Mouse (Mus musculus) hindbrain, embryonic 12.5 days (tissue): ENCODE measurements at regions not wholly inside any gene's neighbourhood (a gene's known extent, or its start where the extent isn't known, plus 50 kb on each side); places are given as distances from the start of the nearest gene placed in this dataset.

Experiments used
- ATAC-seq: fragments of 200-750 bp; cut with Nextera tagmentation; 2 replicates; pipeline ENCODE4 v1.8.0; 2017; ENCODE audit warnings: moderate TSS enrichment; ENCODE audit not compliant: low FRiP score
- H3K27ac ChIP-seq: fragments of 300-500 bp; sonication (generic); 2 replicates; pipeline ENCODE4 v1.5.1; 2016; ENCODE audit warnings: mild to moderate bottlenecking
- H3K27me3 ChIP-seq: fragments of 300-500 bp; sonication (generic); 2 replicates; pipeline ENCODE4 v1.6.1; 2016; ENCODE audit warnings: mild to moderate bottlenecking
- H3K36me3 ChIP-seq: fragments of 300-500 bp; sonication (generic); 2 replicates; pipeline ENCODE4 v1.6.1; 2016; ENCODE audit warnings: mild to moderate bottlenecking
- H3K4me1 ChIP-seq: fragments of 300-500 bp; sonication (generic); 2 replicates; pipeline ENCODE4 v1.6.1; 2016
- H3K4me2 ChIP-seq: fragments of 300-500 bp; sonication (generic); replicated peaks from 2 replicates; pipeline ENCODE4 v1.6.1; 2016; ENCODE audit warnings: mild to moderate bottlenecking
- H3K4me3 ChIP-seq: fragments of 300-500 bp; sonication (generic); 2 replicates; pipeline ENCODE4 v1.5.1; 2016; ENCODE audit warnings: mild to moderate bottlenecking
- H3K9ac ChIP-seq: fragments of 300-500 bp; sonication (generic); 2 replicates; pipeline ENCODE4 v1.6.1; 2016; ENCODE audit warnings: mild to moderate bottlenecking, moderate library complexity
- H3K9me3 ChIP-seq: fragments of 300-500 bp; sonication (generic); replicated peaks from 2 replicates; pipeline ENCODE4 v1.6.1; 2016; ENCODE audit warnings: mild to moderate bottlenecking
- WGBS: fragments of 180-500 bp; shearing (Covaris S2); methylation state at CpG from one replicate; pipeline ENCODE4 v1.1.7; 2016; 5-methylcytosine and 5-hydroxymethylcytosine counted together

DNA sequence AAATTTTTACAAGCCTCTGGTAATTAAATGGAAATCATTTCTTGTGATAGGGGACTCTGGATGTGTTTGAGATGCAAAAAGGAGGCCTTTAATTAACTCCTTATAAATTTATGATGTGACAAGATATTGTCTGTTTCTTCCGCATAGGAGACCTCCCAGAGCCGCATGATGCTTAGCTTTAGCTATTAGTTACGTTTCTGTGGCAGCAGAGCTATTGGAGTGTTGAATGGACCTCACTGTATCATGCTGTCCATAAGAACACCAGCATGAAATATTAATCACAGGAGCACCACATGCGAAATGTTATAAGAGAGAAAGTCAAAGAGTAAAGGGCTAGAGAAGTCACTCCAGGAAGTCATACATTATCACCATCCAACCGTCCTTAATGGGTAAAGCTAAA, 495.3 kb upstream of the Robo1 start:
- no peaks in the 10 kb centered on the region for H3K36me3 ChIP-seq
- 56% methylated on average over 5 of the region's 5 CpGs for WGBS
- H3K4me3 ChIP-seq = no peak overlapping the region
- H3K9me3 ChIP-seq = no peaks in the 10 kb centered on the region
- ATAC-seq = no peak; the same call in 1 of the 2 replicates
- no peak overlapping the region for H3K27ac ChIP-seq
- no peaks in the 10 kb centered on the region for H3K27me3 ChIP-seq
- no peaks in the 10 kb centered on the region for H3K4me1 ChIP-seq
- H3K9ac ChIP-seq = no peak overlapping the region
- no peak overlapping the region for H3K4me2 ChIP-seq

DNA sequence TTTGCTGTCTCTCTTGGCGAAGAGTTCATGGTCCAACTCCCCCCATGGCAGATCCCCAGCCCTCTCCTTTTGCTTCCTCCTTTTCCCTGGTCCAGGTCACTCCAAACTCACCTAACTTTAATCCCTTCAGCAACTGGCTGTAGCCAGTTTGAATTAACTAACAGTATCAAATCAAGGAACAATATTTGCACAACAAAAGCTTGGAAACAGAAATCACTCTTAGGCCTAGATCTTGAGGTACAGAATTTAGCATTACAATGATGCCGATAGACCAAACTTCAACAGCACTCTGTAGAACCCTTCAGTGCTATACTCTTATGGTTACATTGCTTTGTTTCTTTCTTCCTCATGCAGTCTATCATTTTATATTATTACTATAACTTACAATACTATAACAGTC, 472.8 kb upstream of the Robo1 start:
- no peak for ATAC-seq

DNA sequence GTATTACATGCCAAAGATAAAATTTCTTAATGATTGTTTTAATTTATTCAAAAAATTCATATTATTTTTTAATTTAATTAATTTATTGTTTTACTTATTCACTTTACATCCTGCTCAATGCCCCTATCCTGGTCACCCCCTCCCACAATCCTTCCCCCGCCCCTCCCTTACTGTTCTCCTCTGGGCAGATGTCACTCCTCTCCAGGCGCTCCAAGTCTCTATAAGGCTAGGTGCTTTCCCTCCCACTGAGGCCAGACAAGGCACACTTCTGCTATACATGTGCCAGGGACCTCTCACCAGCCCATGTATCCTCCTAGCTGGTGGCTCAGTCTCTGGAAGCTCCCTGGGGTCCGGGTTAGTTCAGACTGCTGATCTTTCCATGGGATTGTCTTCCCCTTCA, 458.0 kb upstream of the Robo1 start:
- Histone ChIP-seq H3K36me3 (no peaks in the 10 kb centered on the region), H3K9ac (no peak overlapping the region), H3K9me3 (no peaks in the 10 kb centered on the region), H3K27me3 (no peaks in the 10 kb centered on the region), H3K4me2 (no peak overlapping the region), H3K4me1 (no peaks in the 10 kb centered on the region), H3K4me3 (no peak overlapping the region), H3K27ac (no peak overlapping the region)
- 88% methylated on average over 3 of the region's 3 CpGs for WGBS
- ATAC-seq = no peak

More for the DNA sequence above, 472.8 kb upstream of the Robo1 start:
- Histone ChIP-seq H3K9me3 (no peaks in the 10 kb centered on the region), H3K27me3 (no peaks in the 10 kb centered on the region), H3K9ac (no peak overlapping the region), H3K36me3 (no peaks in the 10 kb centered on the region), H3K27ac (no peak overlapping the region), H3K4me2 (no peak overlapping the region), H3K4me1 (no peaks in the 10 kb centered on the region), H3K4me3 (no peak overlapping the region)
- 89% methylated on average over 2 of the region's 2 CpGs for WGBS

DNA sequence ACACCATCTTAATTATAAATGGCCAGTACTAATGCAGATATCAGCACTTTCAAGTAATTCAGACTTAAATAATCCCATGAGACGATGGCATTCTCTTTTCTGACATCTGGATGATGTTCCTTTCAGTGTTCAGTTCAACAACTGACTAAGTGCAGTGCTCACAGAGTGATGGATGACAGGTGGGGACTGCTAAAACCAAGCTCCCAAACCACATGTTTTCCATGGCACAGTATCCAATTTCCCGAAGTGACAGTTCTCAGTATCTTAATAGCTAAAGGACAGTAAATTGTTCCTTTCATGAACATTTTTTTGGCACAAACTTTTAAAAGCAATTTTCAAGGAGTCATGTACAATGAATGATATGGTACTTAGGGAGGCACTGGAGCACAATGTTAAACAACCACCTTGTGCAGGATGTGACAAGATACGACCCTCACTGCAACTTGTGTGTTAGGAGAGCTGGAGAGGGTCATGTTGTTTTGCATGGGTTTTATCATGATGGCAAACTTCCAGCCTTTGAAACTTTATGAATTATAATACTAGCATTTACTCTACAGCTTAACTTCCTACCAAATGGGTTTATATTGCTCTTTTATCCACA, 456.4 kb upstream of the Robo1 start:
- no peak overlapping the region for H3K4me2 ChIP-seq
- H3K9ac ChIP-seq = no peak overlapping the region

DNA sequence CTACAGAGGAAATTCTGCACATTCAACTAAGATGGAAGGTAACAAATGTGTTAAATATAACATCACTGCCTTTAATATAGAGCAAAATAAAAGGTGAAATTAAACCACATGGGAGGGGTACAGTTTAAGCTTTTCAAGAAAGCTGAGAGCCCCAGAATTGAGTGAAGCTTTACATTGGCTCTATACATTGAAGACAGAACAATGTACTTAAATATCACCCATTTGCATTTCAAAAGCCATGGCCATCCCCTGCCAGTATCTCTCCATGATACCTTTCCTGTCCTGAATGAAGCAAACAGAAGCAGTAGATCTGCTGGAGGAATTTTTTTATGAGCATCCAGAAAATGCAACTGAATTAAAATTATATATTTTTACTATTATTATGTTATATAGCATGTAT, 450.2 kb upstream of the Robo1 start:
- no peak for ATAC-seq
- Histone ChIP-seq H3K9ac (no peak overlapping the region), H3K36me3 (no peaks in the 10 kb centered on the region), H3K9me3 (no peaks in the 10 kb centered on the region), H3K4me2 (no peak overlapping the region), H3K27ac (no peak overlapping the region), H3K27me3 (no peaks in the 10 kb centered on the region), H3K4me3 (no peak overlapping the region), H3K4me1 (no peaks in the 10 kb centered on the region)

More for the DNA sequence above, 456.4 kb upstream of the Robo1 start:
- Histone ChIP-seq H3K4me3 (no peak overlapping the region), H3K36me3 (no peaks in the 10 kb centered on the region), H3K27me3 (no peaks in the 10 kb centered on the region), H3K9me3 (no peaks in the 10 kb centered on the region), H3K4me1 (no peaks in the 10 kb centered on the region), H3K27ac (no peak overlapping the region)
- WGBS = 74% methylated on average over 3 of the region's 3 CpGs
- ATAC-seq = no peak

DNA sequence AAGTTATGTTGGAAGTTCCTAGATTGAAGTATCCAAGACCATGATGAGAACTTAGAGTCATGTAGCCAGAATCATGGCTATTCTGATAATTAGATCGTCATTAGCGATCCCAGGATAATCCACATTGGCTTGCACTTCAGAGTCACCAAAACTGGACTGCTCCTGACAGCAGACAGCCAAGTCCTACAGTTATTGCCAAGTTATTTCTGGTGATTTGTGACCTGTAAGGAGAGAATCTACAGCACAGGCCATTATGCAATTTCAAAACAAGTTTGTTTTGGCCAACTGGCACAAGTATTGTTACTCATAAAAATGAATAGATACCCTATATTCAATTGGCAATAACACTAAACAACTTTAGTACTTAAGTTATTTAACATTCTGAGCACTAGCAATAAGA, 447.9 kb upstream of the Robo1 start:
- 94% methylated on average over 2 of the region's 2 CpGs for WGBS
- Histone ChIP-seq H3K27ac (no peak overlapping the region), H3K9me3 (no peaks in the 10 kb centered on the region), H3K4me1 (no peaks in the 10 kb centered on the region), H3K9ac (no peak overlapping the region), H3K4me2 (no peak overlapping the region), H3K36me3 (no peaks in the 10 kb centered on the region), H3K4me3 (no peak overlapping the region), H3K27me3 (no peaks in the 10 kb centered on the region)
- ATAC-seq = no peak

DNA sequence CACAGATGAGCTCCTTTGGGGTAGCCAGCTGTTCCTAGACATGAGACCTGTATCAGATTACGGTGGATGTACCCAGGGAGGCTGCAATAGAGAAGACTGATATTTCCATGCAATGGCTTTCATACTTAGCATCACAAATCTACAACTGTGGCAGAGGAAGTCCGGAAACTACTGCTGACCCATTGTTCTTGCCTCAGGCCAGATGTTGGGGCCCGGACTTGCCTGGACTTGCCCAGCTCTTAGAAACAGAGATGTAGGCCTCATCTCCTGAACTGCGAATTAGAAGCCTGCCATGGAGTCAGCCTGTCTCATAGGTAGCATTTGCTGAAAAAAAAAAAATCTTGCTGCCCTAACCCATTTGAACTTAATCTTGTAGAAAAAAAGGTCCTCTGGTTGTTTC, 422.4 kb upstream of the Robo1 start:
- H3K4me1 ChIP-seq = no peaks in the 10 kb centered on the region
- ATAC-seq = no peak

DNA sequence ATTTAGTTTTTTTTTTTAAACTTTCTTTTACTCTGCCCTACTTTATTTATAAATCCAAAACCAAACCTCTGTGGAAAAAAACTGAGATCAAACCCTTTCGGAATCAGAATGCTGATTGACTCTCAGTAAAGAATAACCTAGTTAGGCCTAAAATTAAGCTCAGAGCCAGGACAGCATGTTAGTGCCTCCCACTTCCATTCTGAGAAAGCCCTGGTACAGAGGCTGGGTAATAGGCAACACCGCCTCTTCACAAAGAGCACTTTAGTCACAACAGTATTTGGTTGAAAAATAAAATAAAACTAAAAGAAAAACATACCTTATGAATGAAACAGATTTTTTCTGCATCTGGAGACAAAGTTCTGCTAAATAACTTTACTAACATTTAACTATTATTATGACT, 418.4 kb upstream of the Robo1 start:
- H3K9ac ChIP-seq = no peak overlapping the region
- H3K4me2 ChIP-seq = no peak overlapping the region
- no peak for ATAC-seq
- no peak overlapping the region for H3K4me3 ChIP-seq
- no peaks in the 10 kb centered on the region for H3K9me3 ChIP-seq
- no peak overlapping the region for H3K27ac ChIP-seq
- no peaks in the 10 kb centered on the region for H3K27me3 ChIP-seq
- WGBS = 73% methylated on average over 2 of the region's 2 CpGs
- no peaks in the 10 kb centered on the region for H3K36me3 ChIP-seq
- H3K4me1 ChIP-seq = 0 out of 2 replicates have a peak, but pooled peaks cover 3% of the 10 kb centered on the region

More for the DNA sequence above, 422.4 kb upstream of the Robo1 start:
- Histone ChIP-seq H3K27ac (no peak overlapping the region), H3K4me3 (no peak overlapping the region), H3K36me3 (no peaks in the 10 kb centered on the region), H3K9me3 (no peaks in the 10 kb centered on the region), H3K4me2 (no peak overlapping the region), H3K27me3 (no peaks in the 10 kb centered on the region), H3K9ac (no peak overlapping the region)
- 78% methylated on average over 4 of the region's 4 CpGs for WGBS

DNA sequence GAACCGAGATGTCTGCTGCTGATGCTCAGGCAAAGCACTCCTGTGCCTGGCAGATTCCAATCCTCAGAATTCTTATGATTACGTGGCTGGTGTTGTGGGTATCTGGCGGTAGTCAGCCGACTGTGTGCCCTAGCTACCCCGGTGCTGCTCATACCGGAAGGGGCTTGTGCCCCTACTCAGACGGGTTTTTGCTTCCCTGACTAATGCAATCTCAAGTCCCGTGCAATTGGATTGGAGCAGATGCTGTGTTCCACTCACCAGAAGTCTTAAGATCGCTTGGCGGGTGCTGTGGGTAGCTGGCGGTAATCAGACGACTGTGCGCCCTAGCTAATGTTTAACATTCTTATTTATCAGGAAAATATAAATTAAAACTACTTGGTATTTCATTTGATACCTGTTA, 385.0 kb upstream of the Robo1 start:
- Histone ChIP-seq H3K9ac (no peak overlapping the region), H3K27me3 (no peaks in the 10 kb centered on the region), H3K27ac (no peak overlapping the region), H3K9me3 (no peaks in the 10 kb centered on the region), H3K4me1 (no peaks in the 10 kb centered on the region), H3K4me2 (no peak overlapping the region), H3K36me3 (no peaks in the 10 kb centered on the region), H3K4me3 (no peak overlapping the region)
- WGBS = 91% methylated on average over 13 of the region's 13 CpGs
- ATAC-seq = no peak

DNA sequence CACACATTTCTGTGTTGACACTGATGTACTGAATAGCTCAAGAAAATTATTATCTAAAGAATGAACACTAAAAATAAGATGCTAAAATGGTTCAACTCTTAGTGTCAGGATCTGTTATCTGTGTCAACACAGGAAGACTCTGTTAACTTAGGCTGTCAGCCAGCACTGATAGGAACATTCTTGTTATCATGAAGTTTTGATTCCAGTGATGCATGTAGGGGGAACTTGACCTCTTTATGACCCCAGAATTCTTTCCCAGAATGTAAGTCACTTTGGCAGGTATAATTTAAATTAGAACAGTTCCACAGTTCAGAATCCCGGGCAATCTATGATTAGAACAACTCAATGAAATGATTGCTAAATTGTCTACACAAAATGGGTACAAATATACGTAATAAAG, 363.9 kb upstream of the Robo1 start:
- Histone ChIP-seq H3K4me2 (no peak overlapping the region), H3K27ac (no peak overlapping the region), H3K4me3 (no peak overlapping the region), H3K36me3 (no peaks in the 10 kb centered on the region), H3K9ac (no peak overlapping the region), H3K4me1 (no peaks in the 10 kb centered on the region), H3K27me3 (no peaks in the 10 kb centered on the region), H3K9me3 (no peaks in the 10 kb centered on the region)
- 79% methylated on average over 2 of the region's 2 CpGs for WGBS
- ATAC-seq = no peak

DNA sequence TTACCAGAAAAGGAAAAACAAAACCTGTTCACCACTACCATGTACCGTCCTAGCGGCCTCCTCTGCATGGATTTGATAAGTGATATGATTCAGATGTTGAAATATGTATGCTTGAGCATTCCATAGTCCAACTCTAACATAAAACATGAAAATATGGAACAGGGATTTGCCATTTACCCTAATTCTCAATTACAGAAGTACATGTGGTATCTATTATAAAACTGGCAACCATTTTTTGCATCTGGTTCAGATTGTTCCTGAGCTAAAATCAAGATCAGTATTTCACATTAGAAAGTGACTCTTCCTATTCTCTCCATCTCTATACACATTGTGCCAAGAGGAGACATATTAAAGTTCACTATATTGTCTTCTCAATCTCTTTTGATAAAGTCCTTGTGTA, 363.3 kb upstream of the Robo1 start:
- Histone ChIP-seq H3K4me1 (no peaks in the 10 kb centered on the region), H3K9ac (no peak overlapping the region), H3K36me3 (no peaks in the 10 kb centered on the region), H3K4me2 (no peak overlapping the region), H3K9me3 (no peaks in the 10 kb centered on the region), H3K27ac (no peak overlapping the region), H3K4me3 (no peak overlapping the region), H3K27me3 (no peaks in the 10 kb centered on the region)
- ATAC-seq = no peak
- WGBS = 86% methylated on average over 2 of the region's 2 CpGs

DNA sequence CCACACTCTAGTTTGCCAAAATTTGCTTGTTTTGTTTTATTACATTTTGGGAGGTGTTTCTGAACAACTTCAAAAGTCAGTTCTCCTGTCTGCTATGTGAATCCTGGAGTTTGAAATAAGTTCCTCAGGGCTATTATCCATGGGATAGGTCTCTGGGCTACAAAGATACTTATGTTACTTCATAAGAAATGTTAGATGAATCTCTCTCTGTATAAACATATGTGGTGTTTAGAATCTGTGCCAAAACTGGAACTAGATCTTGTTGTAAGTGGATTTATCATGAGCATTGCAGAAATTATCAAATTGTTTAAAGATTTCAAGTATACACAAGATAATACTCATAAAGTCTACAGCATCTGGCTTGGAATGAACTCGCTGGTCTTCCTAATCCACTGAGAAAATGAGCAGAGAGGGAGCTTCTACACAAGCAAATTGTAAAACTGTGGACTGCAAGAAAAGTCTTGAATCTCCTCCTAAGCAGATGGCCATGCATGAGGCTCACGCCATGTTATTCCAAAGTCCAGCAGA, 355.2 kb upstream of the Robo1 start:
- Histone ChIP-seq H3K27me3 (no peaks in the 10 kb centered on the region), H3K36me3 (no peaks in the 10 kb centered on the region), H3K9me3 (no peaks in the 10 kb centered on the region), H3K4me1 (no peaks in the 10 kb centered on the region), H3K27ac (no peak overlapping the region), H3K4me2 (no peak overlapping the region), H3K9ac (no peak overlapping the region), H3K4me3 (no peak overlapping the region)
- no peak for ATAC-seq
- 81% methylated on average over 2 of the region's 2 CpGs for WGBS

DNA sequence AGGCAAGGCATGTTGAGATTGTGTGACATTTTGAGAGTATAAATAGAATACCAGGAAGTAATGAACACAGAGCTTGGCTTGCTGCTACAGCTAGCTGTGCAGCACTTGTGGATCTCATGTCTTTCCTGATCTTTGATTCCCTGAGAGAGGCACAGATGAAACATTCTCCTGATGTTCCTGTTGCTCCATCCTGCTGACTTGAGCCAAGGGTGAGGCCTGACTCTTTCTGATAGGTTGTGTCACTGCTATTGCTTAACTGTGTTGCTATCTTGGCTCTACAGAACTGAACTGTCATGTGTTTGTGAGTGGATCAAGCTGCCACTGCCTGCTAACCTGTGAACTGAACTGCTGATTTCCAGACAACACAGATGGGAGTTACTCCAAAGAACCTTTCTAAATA, 344.5 kb upstream of the Robo1 start:
- ATAC-seq = no peak
- H3K36me3 ChIP-seq = no peaks in the 10 kb centered on the region
- no peaks in the 10 kb centered on the region for H3K27me3 ChIP-seq
- H3K9me3 ChIP-seq = no peaks in the 10 kb centered on the region
- H3K27ac ChIP-seq = no peak overlapping the region
- H3K4me2 ChIP-seq = no peak overlapping the region
- H3K9ac ChIP-seq = no peak overlapping the region
- H3K4me3 ChIP-seq = no peak overlapping the region
- H3K4me1 ChIP-seq = no peaks in the 10 kb centered on the region
